Mouse (Mus musculus) heart, embryonic 12.5 days (tissue): ENCODE data around the gene Krt27. TPM values are rescaled to one million over a fixed set of nuclear protein-coding genes. Genes with fewer than 3 reads are reported as not detected.

Source experiments
- ATAC-seq: fragments of 200-750 bp; cut with Nextera tagmentation; 2 replicates; pipeline ENCODE4 v1.8.0; 2017; ENCODE audit warnings: moderate TSS enrichment, moderate library complexity; ENCODE audit not compliant: insufficient number of reproducible peaks, low FRiP score
- H3K27ac ChIP-seq: fragments of 300-500 bp; sonication (generic); 2 replicates; pipeline ENCODE4 v1.5.1; 2016; ENCODE audit warnings: mild to moderate bottlenecking, moderate library complexity; ENCODE audit not compliant: poor library complexity, severe bottlenecking
- H3K27me3 ChIP-seq: fragments of 300-500 bp; sonication (generic); replicated peaks from 2 replicates; pipeline ENCODE4 v1.6.1; 2016; ENCODE audit warnings: mild to moderate bottlenecking, moderate library complexity
- H3K36me3 ChIP-seq: fragments of 300-500 bp; sonication (generic); 2 replicates; pipeline ENCODE4 v1.6.1; 2016; ENCODE audit warnings: mild to moderate bottlenecking, moderate library complexity
- H3K4me1 ChIP-seq: fragments of 300-500 bp; sonication (generic); replicated peaks from 2 replicates; pipeline ENCODE4 v1.6.1; 2016; ENCODE audit warnings: mild to moderate bottlenecking
- H3K4me2 ChIP-seq: fragments of 300-500 bp; sonication (generic); 2 replicates; pipeline ENCODE4 v1.6.1; 2016; ENCODE audit warnings: mild to moderate bottlenecking, moderate library complexity
- H3K4me3 ChIP-seq: fragments of 300-500 bp; sonication (generic); 2 replicates; pipeline ENCODE4 v1.5.1; 2016; ENCODE audit warnings: mild to moderate bottlenecking
- H3K9ac ChIP-seq: fragments of 300-500 bp; sonication (generic); 2 replicates; pipeline ENCODE4 v1.6.1; 2016; ENCODE audit warnings: mild to moderate bottlenecking, moderate library complexity
- H3K9me3 ChIP-seq: fragments of 300-500 bp; sonication (generic); replicated peaks from 2 replicates; pipeline ENCODE4 v1.6.1; 2016; ENCODE audit warnings: mild to moderate bottlenecking, moderate library complexity
- WGBS: fragments of 180-500 bp; shearing (Covaris S2); methylation state at CpG from one replicate; pipeline ENCODE4 v1.1.7; 2016; 5-methylcytosine and 5-hydroxymethylcytosine counted together
- polyA plus RNA-seq: library from polyadenylated mRNA; unstranded; fragments of >200 nt; fragmentation: Nextera tagmentation; extraction: Ambion mirVana; gene quantifications from 2 replicates; pipeline ENCODE4 v1.2.1, GENCODE M21; 2016

Gene Krt27
- 0.12 TPM in 1 of 2 replicates, not detected in the other for polyA plus RNA-seq

- no peaks in the 10 kb centered on the region for H3K4me1 ChIP-seq
- no peak within 1 kb of the TSS for H3K9ac ChIP-seq
- H3K27me3 ChIP-seq: 0 out of 2 replicates have a peak, but pooled peaks cover 4% of the 10 kb centered on the region
- no peak within 1 kb of the TSS for H3K4me2 ChIP-seq
- H3K36me3 ChIP-seq: no peaks in the 10 kb centered on the region
- 62% methylated on average over 12 of the region's 12 CpGs for WGBS
- H3K27ac ChIP-seq: no peak within 1 kb of the TSS
- H3K9me3 ChIP-seq: no peaks in the 10 kb centered on the region
- H3K4me3 ChIP-seq: no peak within 1 kb of the TSS
- ATAC-seq: no peak
Measured at GRCm38 (mm10) chr11:99351004-99351403, at the start of gene Krt27. Gene Krt27, minus strand, starts transcription at chr11:99351104.

GRCm38 (mm10) chr11:99399956-99400549 is 49.1 kb upstream of the Krt27 start:
- H3K9ac ChIP-seq: no peak overlapping the region

GRCm38 (mm10) chr11:99398832-99399231 is 47.9 kb upstream of the Krt27 start:
- H3K4me1 ChIP-seq: no peaks in the 10 kb centered on the region
- no peaks in the 10 kb centered on the region for H3K36me3 ChIP-seq
- H3K27ac ChIP-seq: no peak overlapping the region
- H3K9me3 ChIP-seq: no peaks in the 10 kb centered on the region
- no peak for ATAC-seq
- H3K27me3 ChIP-seq: peaks cover 19% of the 10 kb centered on the region
- no peak overlapping the region for H3K9ac ChIP-seq
- WGBS: 62% methylated on average over 8 of the region's 8 CpGs
- no peak overlapping the region for H3K4me2 ChIP-seq
- H3K4me3 ChIP-seq: no peak overlapping the region

More at GRCm38 (mm10) chr11:99399956-99400549, 49.1 kb upstream of the Krt27 start:
- Histone ChIP-seq H3K4me1 (no peaks in the 10 kb centered on the region), H3K9me3 (no peaks in the 10 kb centered on the region), H3K4me3 (no peak overlapping the region), H3K4me2 (no peak overlapping the region), H3K27me3 (peaks cover 21% of the 10 kb centered on the region), H3K27ac (no peak overlapping the region), H3K36me3 (no peaks in the 10 kb centered on the region)
- 73% methylated on average over 13 of the region's 13 CpGs for WGBS
- no peak for ATAC-seq

GRCm38 (mm10) chr11:99398084-99398483 is 47.2 kb upstream of the Krt27 start:
- 67% methylated on average over 3 of the region's 3 CpGs for WGBS
- no peaks in the 10 kb centered on the region for H3K9me3 ChIP-seq
- H3K4me1 ChIP-seq: no peaks in the 10 kb centered on the region
- no peaks in the 10 kb centered on the region for H3K36me3 ChIP-seq
- no peak overlapping the region for H3K4me3 ChIP-seq
- H3K9ac ChIP-seq: no peak overlapping the region
- no peak overlapping the region for H3K27ac ChIP-seq
- H3K27me3 ChIP-seq: peaks cover 19% of the 10 kb centered on the region
- no peak for ATAC-seq
- no peak overlapping the region for H3K4me2 ChIP-seq

- H3K4me1 ChIP-seq: no peaks in the 10 kb centered on the region
- WGBS: 77% methylated on average over 2 of the region's 2 CpGs
- no peaks in the 10 kb centered on the region for H3K36me3 ChIP-seq
- H3K4me2 ChIP-seq: no peak overlapping the region
- H3K9me3 ChIP-seq: no peaks in the 10 kb centered on the region
- no peak for ATAC-seq
- H3K27me3 ChIP-seq: peaks cover 16% of the 10 kb centered on the region
- no peak overlapping the region for H3K27ac ChIP-seq
- H3K9ac ChIP-seq: no peak overlapping the region
- H3K4me3 ChIP-seq: no peak overlapping the region
Measured at GRCm38 (mm10) chr11:99396661-99397060, 45.8 kb upstream of the Krt27 start.

- Histone ChIP-seq H3K27ac (no peak overlapping the region), H3K27me3 (peaks cover 13% of the 10 kb centered on the region)
Measured at GRCm38 (mm10) chr11:99396034-99396433, 45.1 kb upstream of the Krt27 start.

GRCm38 (mm10) chr11:99392492-99392891 is 41.6 kb upstream of the Krt27 start:
- Histone ChIP-seq H3K4me3 (no peak overlapping the region), H3K27ac (no peak overlapping the region), H3K9ac (no peak overlapping the region), H3K36me3 (0 out of 2 replicates have a peak, but pooled peaks cover 2% of the 10 kb centered on the region), H3K4me1 (no peaks in the 10 kb centered on the region), H3K4me2 (no peak overlapping the region), H3K9me3 (no peaks in the 10 kb centered on the region), H3K27me3 (no peaks in the 10 kb centered on the region)
- 78% methylated on average over 10 of the region's 10 CpGs for WGBS
- ATAC-seq: no peak

More at GRCm38 (mm10) chr11:99396034-99396433, 45.1 kb upstream of the Krt27 start:
- ATAC-seq: no peak
- Histone ChIP-seq H3K4me2 (no peak overlapping the region), H3K4me1 (no peaks in the 10 kb centered on the region), H3K36me3 (no peaks in the 10 kb centered on the region), H3K9me3 (no peaks in the 10 kb centered on the region), H3K4me3 (no peak overlapping the region), H3K9ac (no peak overlapping the region)
- 48% methylated on average over 3 of the region's 3 CpGs for WGBS

- no peak overlapping the region for H3K4me3 ChIP-seq
- no peak for ATAC-seq
- H3K9ac ChIP-seq: no peak overlapping the region
- 0 out of 2 replicates have a peak, but pooled peaks cover 5% of the 10 kb centered on the region for H3K4me1 ChIP-seq
- H3K27ac ChIP-seq: no peak overlapping the region
- H3K27me3 ChIP-seq: no peaks in the 10 kb centered on the region
- 73% methylated on average over 6 of the region's 6 CpGs for WGBS
- 0 out of 2 replicates have a peak, but pooled peaks cover 2% of the 10 kb centered on the region for H3K36me3 ChIP-seq
- no peaks in the 10 kb centered on the region for H3K9me3 ChIP-seq
- no peak overlapping the region for H3K4me2 ChIP-seq
Measured at GRCm38 (mm10) chr11:99391375-99391774, 40.5 kb upstream of the Krt27 start.

GRCm38 (mm10) chr11:99390866-99391265 is 40.0 kb upstream of the Krt27 start:
- Histone ChIP-seq H3K9me3 (no peaks in the 10 kb centered on the region), H3K4me2 (no peak overlapping the region), H3K9ac (no peak overlapping the region), H3K27ac (no peak overlapping the region), H3K36me3 (0 out of 2 replicates have a peak, but pooled peaks cover 2% of the 10 kb centered on the region), H3K4me1 (0 out of 2 replicates have a peak, but pooled peaks cover 5% of the 10 kb centered on the region), H3K4me3 (no peak overlapping the region), H3K27me3 (no peaks in the 10 kb centered on the region)
- ATAC-seq: no peak
- WGBS: 67% methylated on average over 7 of the region's 7 CpGs

GRCm38 (mm10) chr11:99389264-99389663 is 38.4 kb upstream of the Krt27 start, which contains the start of gene Krt10:
Gene Krt10, minus strand, starts transcription at chr11:99389364.
- peaks cover 4% of the 10 kb centered on the region; the same call in 1 of the 2 replicates for H3K27me3 ChIP-seq
- H3K4me2 ChIP-seq: no peak within 1 kb of the TSS
- no peak for ATAC-seq
- no peak within 1 kb of the TSS for H3K27ac ChIP-seq
- no peaks in the 10 kb centered on the region for H3K9me3 ChIP-seq
- no peak within 1 kb of the TSS for H3K9ac ChIP-seq
- H3K4me3 ChIP-seq: no peak within 1 kb of the TSS
- WGBS: 80% methylated on average over 4 of the region's 4 CpGs
- H3K4me1 ChIP-seq: 0 out of 2 replicates have a peak, but pooled peaks cover 5% of the 10 kb centered on the region
- 0 out of 2 replicates have a peak, but pooled peaks cover 2% of the 10 kb centered on the region for H3K36me3 ChIP-seq

GRCm38 (mm10) chr11:99388661-99389060 is 37.8 kb upstream of the Krt27 start:
- H3K4me1 ChIP-seq: 0 out of 2 replicates have a peak, but pooled peaks cover 5% of the 10 kb centered on the region
- H3K9ac ChIP-seq: no peak overlapping the region
- no peak overlapping the region for H3K4me2 ChIP-seq
- H3K27ac ChIP-seq: no peak overlapping the region
- H3K36me3 ChIP-seq: 0 out of 2 replicates have a peak, but pooled peaks cover 2% of the 10 kb centered on the region
- ATAC-seq: no peak
- peaks cover 7% of the 10 kb centered on the region; the same call in 1 of the 2 replicates for H3K27me3 ChIP-seq
- no peaks in the 10 kb centered on the region for H3K9me3 ChIP-seq
- 83% methylated on average over 18 of the region's 18 CpGs for WGBS
- no peak overlapping the region for H3K4me3 ChIP-seq
